Mouse (Mus musculus): ENCODE results near the gene Rfc5.

- TF ChIP-seq CTCF (IDR thresholded peaks at IDR 0.05; ENCODE audit: low read depth) (peak; percentile 10; the same call in 1 of the 2 replicates), EP300 (IDR thresholded peaks at IDR 0.05; ENCODE audit: low read depth) (no peak)
Observed at GRCm38 (mm10) chr5:117381785-117382184, 7.1 kb downstream of the Rfc5 start.

All from heart, postnatal 0 days (tissue).